Mouse (Mus musculus) adrenal gland, adult 18-20 months (tissue): ENCODE data around the gene Rap2a. TPM values are rescaled to one million over a fixed set of nuclear protein-coding genes. Genes with fewer than 3 reads are reported as not detected.

ENCODE experiments used
- DNase-seq, 2 experiments: peaks; one replicate each; pipeline ENCODE4 v3.0.0; 2021 to 2022; ENCODE audit warnings: low spot score in 2 of 2
- total RNA-seq, 2 experiments: library from RNA; stranded (reverse); gene quantifications; 1 replicate in 1 of 2; 2 replicates in 1 of 2; pipeline ENCODE4 v1.2.3; 2021

Gene Rap2a
- total RNA-seq, 2 experiments from 2014 or later: 13.7 TPM

GRCm38 (mm10) chr14:120539128-120539527, 60.9 kb downstream of the Rap2a start:
- no peak for DNase-seq

- DNase-seq: no peak
These were observed 61.4 kb downstream of the Rap2a start for GRCm38 (mm10) chr14:120539626-120540025.

GRCm38 (mm10) chr14:120542445-120542844, 64.2 kb downstream of the Rap2a start:
- DNase-seq: no peak

GRCm38 (mm10) chr14:120542976-120543375, 64.7 kb downstream of the Rap2a start:
- DNase-seq: no peak

- DNase-seq: no peak
These were observed 65.6 kb downstream of the Rap2a start for GRCm38 (mm10) chr14:120543846-120544245.

- no peak for DNase-seq
These were observed 66.3 kb downstream of the Rap2a start for GRCm38 (mm10) chr14:120544495-120544894.

- DNase-seq: no peak
These were observed 66.7 kb downstream of the Rap2a start for GRCm38 (mm10) chr14:120544946-120545345.

Other genes starting within 250 kb of the Rap2a start
- 100 to 1,000 TPM; 181 to 201 TPM for gene Mbnl2, start 202.8 kb upstream of the Rap2a start, total RNA-seq